ENCODE assay signal across 8 mouse cellular contexts in the genomic region with DNA sequence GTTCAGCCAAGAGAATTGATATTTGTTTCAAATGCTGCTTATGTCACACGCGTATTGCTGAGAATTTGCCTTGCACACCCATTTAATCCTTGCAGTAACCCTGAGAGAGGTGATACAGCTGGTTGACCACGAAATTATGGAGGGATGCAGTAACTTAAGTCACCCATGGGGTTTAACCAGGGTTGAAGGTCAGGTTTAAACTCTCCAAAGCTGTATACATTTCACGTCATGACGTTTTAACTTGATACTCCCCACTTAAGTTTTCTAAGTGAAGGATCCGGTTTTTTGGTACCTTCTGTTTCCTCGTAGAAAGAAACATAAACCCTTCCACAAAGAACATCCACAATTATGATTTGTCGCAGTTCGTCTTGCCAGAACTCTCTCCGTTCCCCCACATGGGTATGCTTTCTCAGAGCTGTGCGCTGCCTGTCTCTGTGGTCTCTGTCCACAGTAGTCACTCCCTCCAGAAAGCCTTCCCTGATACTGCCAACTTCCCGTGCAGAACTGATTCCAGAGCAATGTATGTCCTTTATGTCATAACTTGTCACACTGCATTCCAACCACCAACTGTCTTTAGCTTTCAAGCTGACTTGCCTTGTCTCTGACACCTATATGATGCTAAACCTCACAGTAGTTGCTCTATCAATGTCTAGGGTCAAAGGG. TPM values are rescaled to one million over a fixed set of nuclear protein-coding genes. Genes with fewer than 3 reads are reported as not detected.
DNase-seq lines count a peak whose midpoint lies in the region; ATAC-seq and TF ChIP-seq lines count a peak whose summit lies in the region.

No protein-coding gene starts in this region.

- H3K27ac ChIP-seq in cortical plate, adult 2 months (ENCODE audit: insufficient read depth, low read length): peak overlapping the region; percentile 82; the same call in 1 of the 2 replicates
- peak overlapping the region; percentile 99 for H3K27ac ChIP-seq in hindbrain, embryonic 15.5 days (replicated peaks)
- peak overlapping the region; percentile 51; the same call in 1 of the 2 replicates for H3K27ac ChIP-seq in midbrain, embryonic 11.5 days (ENCODE audit: low read depth, low read length)

- no peak for TF ChIP-seq POLR2A in lung, adult 2 months (IDR thresholded peaks at IDR 0.05; ENCODE audit: borderline replicate concordance, extremely low read depth, low read depth, low read length)
- no peak for TF ChIP-seq POLR2A in cortical plate, adult 2 months (IDR thresholded peaks at IDR 0.05; ENCODE audit: extremely low read depth, insufficient read depth, low read length)

- H3K9ac ChIP-seq in hindbrain, embryonic 15.5 days: peak overlapping the region; percentile 92
- H3K9ac ChIP-seq in midbrain, embryonic 11.5 days (ENCODE audit: low read length): peak overlapping the region; percentile 97

- TF ChIP-seq CTCF in lung, adult 2 months (IDR thresholded peaks at IDR 0.05; ENCODE audit: insufficient read depth, low read length): no peak
- TF ChIP-seq CTCF in cortical plate, adult 2 months (IDR thresholded peaks at IDR 0.05; ENCODE audit: extremely low read depth, insufficient read depth, low read length): no peak

- no peak for DNase-seq in lung, adult 2 months
- DNase-seq in lung, adult 18-20 months: no peak
- DNase-seq in midbrain, embryonic 11.5 days (ENCODE audit: low spot score, missing footprints): no peak
- DNase-seq in right cerebral cortex, adult 2 months (ENCODE audit: low spot score in 2 of 2): no peak
- DNase-seq in layer of hippocampus, postnatal 10 days (ENCODE audit: low spot score in 2 of 2): no peak
- DNase-seq in gastrocnemius, adult 18-20 months (ENCODE audit: low spot score): no peak

- H3K27me3 ChIP-seq in hindbrain, embryonic 15.5 days: no peaks in the 10 kb centered on the region
- H3K27me3 ChIP-seq in midbrain, embryonic 11.5 days (ENCODE audit: control insufficient read depth, insufficient read depth, low read length): no peaks in the 10 kb centered on the region; the same call in 1 of the 2 replicates

- peaks cover 16% of the 10 kb centered on the region for H3K4me1 ChIP-seq in lung, adult 2 months (ENCODE audit: control insufficient read depth, insufficient read depth, low read length)
- peaks cover 3% of the 10 kb centered on the region for H3K4me1 ChIP-seq in cortical plate, adult 2 months (ENCODE audit: control insufficient read depth, insufficient read depth, low read length)
- peaks cover 36% of the 10 kb centered on the region for H3K4me1 ChIP-seq in hindbrain, embryonic 15.5 days (replicated peaks)
- peaks cover 17% of the 10 kb centered on the region for H3K4me1 ChIP-seq in midbrain, embryonic 11.5 days (ENCODE audit: control insufficient read depth, insufficient read depth, low read length)

- 0 out of 2 replicates have a peak, but pooled peaks have one; percentile 17 for ATAC-seq in hindbrain, embryonic 15.5 days (ENCODE audit: low FRiP score, low read depth)
- peak; percentile 39 for ATAC-seq in midbrain, embryonic 11.5 days (ENCODE audit: low FRiP score)

- 7% methylated on average over 12 of the region's 12 CpGs for WGBS in lung, adult 2 months
- 6% methylated on average over 12 of the region's 12 CpGs for WGBS in hindbrain, embryonic 15.5 days
- 6% methylated on average over 12 of the region's 12 CpGs for WGBS in midbrain, embryonic 11.5 days

- no peaks in the 10 kb centered on the region for H3K9me3 ChIP-seq in hindbrain, embryonic 15.5 days
- H3K9me3 ChIP-seq in midbrain, embryonic 11.5 days (ENCODE audit: control insufficient read depth, low read length): no peaks in the 10 kb centered on the region

- H3K4me3 ChIP-seq in lung, adult 2 months (replicated peaks; ENCODE audit: extremely low read depth, low read depth, low read length): peak overlapping the region; percentile 73
- peak overlapping the region; percentile 80 for H3K4me3 ChIP-seq in cortical plate, adult 2 months (ENCODE audit: insufficient read depth, low read length)
- peak overlapping the region; percentile 99 for H3K4me3 ChIP-seq in hindbrain, embryonic 15.5 days
- H3K4me3 ChIP-seq in midbrain, embryonic 11.5 days (ENCODE audit: low read depth, low read length): peak overlapping the region; percentile 93

- H3K4me2 ChIP-seq in hindbrain, embryonic 15.5 days: peak overlapping the region; percentile 96
- H3K4me2 ChIP-seq in midbrain, embryonic 11.5 days: peak overlapping the region; percentile 53

- H3K36me3 ChIP-seq in hindbrain, embryonic 15.5 days: no peaks in the 10 kb centered on the region
- no peaks in the 10 kb centered on the region for H3K36me3 ChIP-seq in midbrain, embryonic 11.5 days (ENCODE audit: control insufficient read depth, insufficient read depth, low read length)

RNA-seq across cellular contexts. Expression of a gene that starts 0.6 kb away (rescaled TPM):
- 11.6 and 18.7 TPM in 2 replicates for polyA plus RNA-seq in lung, adult 2 months (2012; rRNA removed)
- 53.2 and 53.9 TPM in 2 replicates for polyA plus RNA-seq in cortical plate, adult 2 months (2012; rRNA removed)
- 26.7 and 28.9 TPM in 2 replicates for polyA plus RNA-seq in hindbrain, embryonic 15.5 days (2015; fragmentation: Nextera tagmentation; extraction: Ambion mirVana)
- 32.7 and 35.3 TPM in 2 replicates for polyA plus RNA-seq in midbrain, embryonic 11.5 days (2014; fragmentation: Nextera tagmentation; extraction: Ambion mirVana)
- 100 to 1,000 TPM; 149 to 165 TPM for total RNA-seq in layer of hippocampus, postnatal 10 days (2021)
- 10 to 100 TPM in 1 of 2 experiments, 1 to 10 TPM in 1; 9.0 to 10.0 TPM for total RNA-seq in gastrocnemius, adult 18-20 months (2021)
